Mouse (Mus musculus) adrenal gland, adult (tissue): ENCODE measurements at regions not wholly inside any gene's neighbourhood (a gene's known extent, or its start where the extent isn't known, plus 50 kb on each side); places are given as distances from the start of the nearest gene placed in this dataset.
A peak's percentile ranks its signal among the peaks of the same experiment; 100 is the strongest.

Source experiments
- DNase-seq, 2 experiments: peaks; one replicate each; pipeline ENCODE4 v3.0.0; 2022 to 2023; ENCODE audit warnings: low spot score in 1 of 2; ENCODE audit not compliant: inconsistent age in 2 of 2

- no peak for DNase-seq
These were observed 207.7 kb downstream of the Kcnj2 start for GRCm38 (mm10) chr11:111273651-111274050.

- no peak for DNase-seq
These were observed 214.8 kb downstream of the Kcnj2 start for GRCm38 (mm10) chr11:111280769-111281168.

GRCm38 (mm10) chr11:111281237-111282160 is 215.5 kb downstream of the Kcnj2 start:
- no peak for DNase-seq

GRCm38 (mm10) chr11:111282283-111282682 is 216.3 kb downstream of the Kcnj2 start:
- DNase-seq, result no peak

- no peak for DNase-seq
These were observed 224.6 kb downstream of the Kcnj2 start for GRCm38 (mm10) chr11:111290537-111290936.

GRCm38 (mm10) chr11:111296309-111296721 is 230.4 kb downstream of the Kcnj2 start:
- DNase-seq, result no peak

GRCm38 (mm10) chr11:111312802-111313201 is 246.8 kb downstream of the Kcnj2 start:
- DNase-seq, result no peak

- DNase-seq, result peak; percentile 47 to 77
These were observed 247.6 kb downstream of the Kcnj2 start for GRCm38 (mm10) chr11:111313566-111313965.

GRCm38 (mm10) chr11:111321576-111321975 is 255.6 kb downstream of the Kcnj2 start:
- no peak for DNase-seq

- no peak for DNase-seq
These were observed 258.6 kb downstream of the Kcnj2 start for GRCm38 (mm10) chr11:111324453-111325010.

- DNase-seq, result no peak
These were observed 261.0 kb downstream of the Kcnj2 start for GRCm38 (mm10) chr11:111326915-111327314.

- no peak for DNase-seq
These were observed 262.3 kb downstream of the Kcnj2 start for GRCm38 (mm10) chr11:111328258-111328657.

- DNase-seq, result no peak
These were observed 265.6 kb downstream of the Kcnj2 start for GRCm38 (mm10) chr11:111331592-111331991.

GRCm38 (mm10) chr11:111333021-111333420 is 267.1 kb downstream of the Kcnj2 start:
- DNase-seq, result no peak

- DNase-seq, result no peak
These were observed 281.6 kb downstream of the Kcnj2 start for GRCm38 (mm10) chr11:111347562-111347961.

- no peak for DNase-seq
These were observed 284.1 kb downstream of the Kcnj2 start for GRCm38 (mm10) chr11:111350028-111350427.

- DNase-seq, result no peak
These were observed 297.4 kb downstream of the Kcnj2 start for GRCm38 (mm10) chr11:111363363-111363762.

- no peak for DNase-seq
These were observed 311.2 kb downstream of the Kcnj2 start for GRCm38 (mm10) chr11:111377165-111377564.

GRCm38 (mm10) chr11:111379842-111380241 is 313.9 kb downstream of the Kcnj2 start:
- DNase-seq, result no peak

GRCm38 (mm10) chr11:111398706-111399105 is 332.7 kb downstream of the Kcnj2 start:
- DNase-seq, result no peak

- no peak for DNase-seq
These were observed 343.3 kb downstream of the Kcnj2 start for GRCm38 (mm10) chr11:111409266-111409665.

- no peak for DNase-seq
These were observed 358.9 kb downstream of the Kcnj2 start for GRCm38 (mm10) chr11:111424871-111425270.
